Mouse (Mus musculus): ENCODE data around the gene Arglu1. TPM values are rescaled to one million over a fixed set of nuclear protein-coding genes. Genes with fewer than 3 reads are reported as not detected.

The Arglu1 gene
- polyA plus RNA-seq (2015; fragmentation: Nextera tagmentation; extraction: Ambion mirVana) = 140 and 144 TPM in 2 replicates

DNA sequence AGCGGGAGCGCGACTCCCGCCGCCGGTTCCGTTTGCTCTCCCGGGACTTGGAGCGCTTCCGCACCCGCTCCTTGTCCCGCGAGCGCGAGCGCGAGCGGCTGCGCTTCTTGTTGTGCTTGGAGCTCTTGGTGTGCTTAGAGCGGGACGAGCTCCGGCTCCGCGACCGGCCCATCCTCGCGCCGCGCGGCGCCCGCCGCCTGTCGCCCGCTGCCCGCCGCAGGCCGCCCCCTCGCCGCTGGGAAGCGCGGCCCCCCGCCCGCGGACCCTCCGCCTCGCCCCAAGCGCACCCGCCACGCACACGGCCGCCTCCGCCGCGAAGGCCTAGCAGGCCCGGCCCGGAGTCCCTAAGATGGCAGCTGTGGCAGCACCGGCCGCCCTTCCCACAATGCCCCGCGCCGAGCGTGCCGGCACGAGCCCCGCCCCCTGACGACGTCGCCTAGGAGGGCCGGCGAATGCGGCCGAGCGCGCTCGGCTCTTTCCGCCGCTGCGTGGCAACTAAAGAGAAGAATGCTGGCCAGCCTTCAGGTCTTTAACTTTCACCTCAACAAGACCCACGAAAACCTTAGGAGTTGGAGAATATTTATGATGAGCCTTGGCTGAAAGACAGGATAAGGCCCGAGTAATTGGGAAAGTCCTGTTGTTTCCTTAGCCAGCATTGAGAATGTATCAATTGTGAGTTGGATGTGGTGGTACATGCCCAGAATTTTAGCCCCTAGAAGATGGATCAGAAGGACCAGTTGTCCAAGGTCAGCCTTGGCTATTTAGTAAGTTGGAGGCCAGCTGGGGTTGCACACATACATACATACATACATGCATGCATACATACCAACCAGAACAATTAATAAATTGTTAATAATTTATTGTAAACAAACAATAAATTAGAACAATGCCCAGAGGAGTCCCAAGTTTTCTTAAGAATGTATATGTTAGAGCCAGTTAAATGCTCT, at the start of gene Arglu1:
Gene Arglu1 (minus strand): TSS at position 376 of the 947 bp plus-strand sequence.
- ATAC-seq (ENCODE audit: insufficient number of reproducible peaks, low FRiP score, low TSS enrichment, low read depth) = peak; percentile 93
- no peaks in the 10 kb centered on the region for H3K27me3 ChIP-seq
- H3K4me3 ChIP-seq (replicated peaks) = peak within 1 kb of the TSS; percentile 91
- peaks cover 30% of the 10 kb centered on the region for H3K4me1 ChIP-seq
- no peaks in the 10 kb centered on the region for H3K36me3 ChIP-seq
- H3K9me3 ChIP-seq (replicated peaks) = no peaks in the 10 kb centered on the region
- WGBS = under 1% methylated on average over 75 of the region's 81 CpGs
- peak within 1 kb of the TSS; percentile 99 for H3K9ac ChIP-seq
- peak within 1 kb of the TSS; percentile 98 for H3K27ac ChIP-seq (replicated peaks)
- H3K4me2 ChIP-seq (replicated peaks) = peak within 1 kb of the TSS; percentile 68

DNA sequence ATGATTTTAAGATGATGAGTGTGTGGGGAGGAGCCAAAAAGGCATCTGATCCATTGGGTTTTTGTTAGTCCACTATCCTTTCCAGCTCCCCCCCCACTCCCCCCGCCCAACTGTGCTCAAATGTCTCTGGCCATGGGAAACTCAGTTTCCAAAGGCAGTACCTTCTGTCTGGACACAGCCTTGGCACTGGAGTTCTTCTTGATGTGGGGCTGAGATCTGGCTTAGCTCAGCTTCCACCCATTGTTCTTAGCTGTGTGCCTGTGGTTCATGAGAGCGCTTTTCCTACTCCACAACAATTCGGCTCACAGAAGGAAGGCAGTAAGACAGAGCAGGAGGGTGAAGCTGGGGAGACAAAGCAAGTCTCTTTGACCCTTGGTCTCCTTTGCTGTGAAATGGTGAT, 47.0 kb upstream of the Arglu1 start:
- WGBS = 86% methylated on average over 3 of the region's 3 CpGs
- no peaks in the 10 kb centered on the region for H3K27me3 ChIP-seq
- H3K4me1 ChIP-seq = no peaks in the 10 kb centered on the region
- no peak for ATAC-seq (ENCODE audit: insufficient number of reproducible peaks, low FRiP score, low TSS enrichment, low read depth)
- no peaks in the 10 kb centered on the region for H3K9me3 ChIP-seq (replicated peaks)
- no peak overlapping the region for H3K4me2 ChIP-seq (replicated peaks)
- H3K36me3 ChIP-seq = no peaks in the 10 kb centered on the region
- no peak overlapping the region for H3K27ac ChIP-seq (replicated peaks)
- H3K9ac ChIP-seq = no peak overlapping the region
- no peak overlapping the region for H3K4me3 ChIP-seq (replicated peaks)

DNA sequence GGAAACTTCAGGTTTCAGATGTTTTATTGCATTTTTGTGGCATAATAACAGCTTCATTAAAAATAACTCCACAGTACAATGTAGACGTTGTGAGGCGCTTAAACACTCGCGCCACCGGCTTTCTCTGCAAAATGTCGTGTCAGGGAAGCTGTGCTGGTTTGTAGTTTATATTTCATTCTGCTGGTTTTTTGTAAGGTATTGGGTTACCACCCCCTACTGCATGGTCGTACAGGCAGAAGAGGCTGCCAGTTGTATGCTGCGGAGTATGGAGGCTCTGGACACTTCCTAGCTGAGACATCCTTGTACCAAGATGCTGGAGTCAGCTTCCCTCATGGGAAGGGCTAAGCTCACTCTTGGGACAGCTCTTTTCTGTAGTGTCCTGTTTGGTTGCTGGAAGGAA, 46.5 kb upstream of the Arglu1 start:
- no peak overlapping the region for H3K4me2 ChIP-seq (replicated peaks)

DNA sequence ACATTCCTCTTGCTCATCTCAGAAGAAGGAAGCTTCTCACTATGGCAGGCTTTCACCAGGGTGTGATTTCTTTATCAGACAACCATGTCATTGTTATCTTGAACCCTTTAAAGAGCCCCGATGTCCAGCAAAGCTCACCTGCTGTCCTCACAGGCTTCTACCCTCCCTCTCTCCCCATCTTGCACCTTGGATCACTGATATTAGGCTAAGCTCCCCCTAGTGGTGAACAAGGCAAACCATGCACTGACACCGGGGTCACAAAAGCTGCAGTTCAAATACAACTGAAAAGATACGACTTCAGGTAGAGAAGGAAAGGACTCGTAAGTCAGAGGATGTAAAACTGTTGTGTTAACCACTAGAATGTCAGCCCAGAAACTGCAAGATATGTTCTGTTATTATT, 43.5 kb upstream of the Arglu1 start:
- Histone ChIP-seq H3K4me2 (replicated peaks) (no peak overlapping the region), H3K27me3 (no peaks in the 10 kb centered on the region), H3K9me3 (replicated peaks) (no peaks in the 10 kb centered on the region), H3K4me1 (no peaks in the 10 kb centered on the region), H3K4me3 (replicated peaks) (no peak overlapping the region), H3K27ac (replicated peaks) (no peak overlapping the region), H3K9ac (no peak overlapping the region), H3K36me3 (no peaks in the 10 kb centered on the region)
- WGBS = 36% methylated on average over 4 of the region's 4 CpGs
- ATAC-seq (ENCODE audit: insufficient number of reproducible peaks, low FRiP score, low TSS enrichment, low read depth) = no peak

More for the DNA sequence above, 46.5 kb upstream of the Arglu1 start:
- H3K9ac ChIP-seq = no peak overlapping the region
- no peak overlapping the region for H3K27ac ChIP-seq (replicated peaks)
- 40% methylated on average over 8 of the region's 8 CpGs for WGBS
- ATAC-seq (ENCODE audit: insufficient number of reproducible peaks, low FRiP score, low TSS enrichment, low read depth) = no peak
- no peaks in the 10 kb centered on the region for H3K27me3 ChIP-seq
- H3K9me3 ChIP-seq (replicated peaks) = no peaks in the 10 kb centered on the region
- no peaks in the 10 kb centered on the region for H3K4me1 ChIP-seq
- H3K4me3 ChIP-seq (replicated peaks) = no peak overlapping the region
- no peaks in the 10 kb centered on the region for H3K36me3 ChIP-seq

DNA sequence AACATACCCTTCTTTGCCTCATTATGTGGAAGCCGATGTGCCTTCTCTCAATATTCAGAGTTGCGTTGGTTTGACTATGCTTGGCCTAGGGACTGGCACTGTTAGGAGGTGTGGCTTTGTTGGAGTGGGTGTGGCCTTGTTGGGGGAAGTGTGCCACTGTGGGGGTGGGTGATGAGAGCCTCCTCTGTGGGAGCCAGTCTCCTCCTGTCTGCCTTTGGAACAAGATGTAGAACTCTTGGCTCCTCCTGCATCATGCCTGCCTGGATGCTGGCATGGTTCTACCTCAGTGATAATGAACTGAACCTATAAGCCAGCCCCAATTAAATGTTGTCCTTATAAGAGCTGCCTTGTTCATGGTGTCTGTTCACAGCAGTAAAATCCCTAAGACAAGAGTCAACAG, 38.3 kb upstream of the Arglu1 start:
- H3K9ac ChIP-seq = no peak overlapping the region
- no peaks in the 10 kb centered on the region for H3K4me1 ChIP-seq
- WGBS = 94% methylated on average over 2 of the region's 2 CpGs
- no peak overlapping the region for H3K4me3 ChIP-seq (replicated peaks)
- H3K27me3 ChIP-seq = no peaks in the 10 kb centered on the region
- ATAC-seq (ENCODE audit: insufficient number of reproducible peaks, low FRiP score, low TSS enrichment, low read depth) = no peak
- H3K36me3 ChIP-seq = no peaks in the 10 kb centered on the region
- no peak overlapping the region for H3K4me2 ChIP-seq (replicated peaks)
- H3K9me3 ChIP-seq (replicated peaks) = no peaks in the 10 kb centered on the region
- no peak overlapping the region for H3K27ac ChIP-seq (replicated peaks)

DNA sequence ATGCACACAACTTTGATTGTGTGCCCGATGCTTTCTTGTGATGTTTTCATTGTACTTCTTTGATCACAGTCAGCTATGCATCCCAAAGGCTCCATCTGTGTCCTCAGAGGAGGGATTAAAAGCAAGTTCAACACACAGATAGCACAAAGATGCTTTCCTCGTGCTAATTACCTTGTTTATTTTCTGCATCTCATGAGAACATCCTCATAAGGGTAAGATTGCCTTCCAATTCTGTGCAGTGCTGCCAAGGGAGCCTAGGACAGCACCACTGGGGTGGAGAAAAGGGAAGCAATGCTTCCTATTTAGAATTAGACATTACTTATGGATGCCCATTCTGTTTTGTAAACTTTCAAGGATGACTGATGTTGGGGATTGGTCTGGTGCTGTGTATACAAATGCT, 36.2 kb upstream of the Arglu1 start:
- H3K27me3 ChIP-seq = no peaks in the 10 kb centered on the region
- no peaks in the 10 kb centered on the region for H3K9me3 ChIP-seq (replicated peaks)
- WGBS = 60% methylated on average over 2 of the region's 2 CpGs
- no peak overlapping the region for H3K4me2 ChIP-seq (replicated peaks)
- no peak overlapping the region for H3K9ac ChIP-seq
- no peak overlapping the region for H3K27ac ChIP-seq (replicated peaks)
- no peak for ATAC-seq (ENCODE audit: insufficient number of reproducible peaks, low FRiP score, low TSS enrichment, low read depth)
- no peaks in the 10 kb centered on the region for H3K4me1 ChIP-seq
- no peak overlapping the region for H3K4me3 ChIP-seq (replicated peaks)
- no peaks in the 10 kb centered on the region for H3K36me3 ChIP-seq

DNA sequence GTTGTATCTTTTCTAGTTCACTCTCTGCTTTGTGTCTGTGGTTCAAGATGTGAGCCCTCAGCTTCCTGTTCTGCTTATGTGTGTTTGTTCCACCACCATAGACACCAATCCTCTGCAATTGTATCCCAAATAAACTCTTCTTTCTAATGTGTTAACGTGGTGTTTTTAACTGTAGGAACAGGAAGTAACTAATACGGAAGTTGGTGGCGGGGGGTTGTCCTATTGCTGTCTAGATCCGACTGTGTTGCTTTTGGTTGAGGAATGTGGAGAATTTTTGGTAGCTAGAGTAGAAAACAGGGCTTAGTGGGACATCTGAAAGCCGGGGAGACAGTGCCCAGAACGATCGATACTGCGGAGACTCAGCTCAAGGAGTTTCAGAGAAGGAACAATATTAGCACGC, 14.5 kb upstream of the Arglu1 start:
- WGBS = 68% methylated on average over 9 of the region's 9 CpGs
- Histone ChIP-seq H3K9me3 (replicated peaks) (no peaks in the 10 kb centered on the region), H3K4me2 (replicated peaks) (no peak overlapping the region)

DNA sequence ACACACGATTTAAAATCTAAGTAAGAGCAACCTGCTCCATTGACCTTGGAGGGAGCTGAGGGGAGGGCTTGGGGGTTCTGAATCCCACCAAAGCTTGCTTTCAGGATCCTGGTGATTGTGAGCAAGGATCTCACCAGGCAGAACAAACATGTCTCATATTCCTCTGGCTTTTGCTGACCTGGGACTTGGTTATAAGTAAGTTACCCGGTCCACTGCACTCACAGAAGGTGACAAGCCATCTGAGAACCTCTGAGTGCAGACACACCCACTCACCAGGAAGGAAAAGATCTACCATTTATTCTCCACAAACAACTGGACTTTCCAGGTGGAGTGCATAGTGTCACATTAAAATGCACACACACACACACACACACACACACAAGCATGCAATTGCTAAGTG, 13.3 kb upstream of the Arglu1 start:
- 65% methylated on average over 2 of the region's 2 CpGs for WGBS
- no peak overlapping the region for H3K4me3 ChIP-seq (replicated peaks)
- ATAC-seq (ENCODE audit: insufficient number of reproducible peaks, low FRiP score, low TSS enrichment, low read depth) = no peak

More for the DNA sequence above, 14.5 kb upstream of the Arglu1 start:
- no peaks in the 10 kb centered on the region for H3K27me3 ChIP-seq
- no peak overlapping the region for H3K4me3 ChIP-seq (replicated peaks)
- H3K27ac ChIP-seq (replicated peaks) = no peak overlapping the region
- ATAC-seq (ENCODE audit: insufficient number of reproducible peaks, low FRiP score, low TSS enrichment, low read depth) = no peak
- H3K4me1 ChIP-seq = no peaks in the 10 kb centered on the region
- H3K9ac ChIP-seq = no peak overlapping the region
- H3K36me3 ChIP-seq = no peaks in the 10 kb centered on the region

DNA sequence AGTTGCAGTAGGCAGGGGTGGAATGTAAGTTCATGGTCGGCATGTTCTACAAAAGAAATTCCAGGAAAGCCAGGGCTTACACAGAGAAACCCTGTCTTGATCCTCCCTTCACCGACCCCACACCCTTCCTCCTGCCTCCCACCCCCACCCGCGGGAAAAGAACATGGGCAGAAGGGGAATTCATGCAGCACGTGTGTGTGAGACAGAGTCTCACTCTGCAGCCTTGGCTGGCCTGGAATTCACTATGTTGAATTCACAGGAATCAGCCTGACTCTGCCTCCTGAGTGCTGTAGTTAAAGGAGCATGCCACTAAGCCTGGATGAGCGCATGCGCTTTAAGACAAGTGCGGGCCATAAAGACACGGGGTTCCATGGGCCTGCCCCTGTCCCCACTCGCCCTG, 10.5 kb upstream of the Arglu1 start:
- no peak overlapping the region for H3K27ac ChIP-seq (replicated peaks)
- H3K9ac ChIP-seq = no peak overlapping the region
- no peaks in the 10 kb centered on the region for H3K36me3 ChIP-seq
- WGBS = 90% methylated on average over 10 of the region's 10 CpGs
- H3K9me3 ChIP-seq (replicated peaks) = no peaks in the 10 kb centered on the region
- no peak overlapping the region for H3K4me3 ChIP-seq (replicated peaks)
- no peak for ATAC-seq (ENCODE audit: insufficient number of reproducible peaks, low FRiP score, low TSS enrichment, low read depth)
- no peaks in the 10 kb centered on the region for H3K4me1 ChIP-seq
- H3K27me3 ChIP-seq = no peaks in the 10 kb centered on the region
- no peak overlapping the region for H3K4me2 ChIP-seq (replicated peaks)

More for the DNA sequence above, 13.3 kb upstream of the Arglu1 start:
- no peak overlapping the region for H3K27ac ChIP-seq (replicated peaks)
- H3K9me3 ChIP-seq (replicated peaks) = no peaks in the 10 kb centered on the region
- H3K27me3 ChIP-seq = no peaks in the 10 kb centered on the region
- H3K4me2 ChIP-seq (replicated peaks) = no peak overlapping the region
- H3K36me3 ChIP-seq = no peaks in the 10 kb centered on the region
- no peaks in the 10 kb centered on the region for H3K4me1 ChIP-seq
- H3K9ac ChIP-seq = no peak overlapping the region

DNA sequence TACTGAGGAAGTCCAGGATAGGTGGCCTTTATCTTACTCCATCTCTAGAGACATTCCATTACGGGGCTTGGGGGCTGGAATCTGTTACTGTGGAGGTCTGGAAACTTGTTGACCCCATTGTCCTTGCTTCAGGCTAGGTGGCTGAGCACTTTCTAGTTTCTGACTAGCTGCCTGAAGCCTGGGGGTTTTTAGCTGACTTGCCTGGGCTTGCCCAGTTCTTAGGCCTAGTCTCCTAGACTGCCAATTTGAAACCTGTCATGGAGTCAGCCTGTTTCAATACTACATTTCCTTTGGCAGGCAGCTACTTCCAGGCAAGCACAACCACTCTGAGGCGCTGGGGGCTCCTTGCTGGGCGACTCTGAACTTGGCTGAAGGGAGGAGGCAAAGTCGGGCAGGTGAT, 9.9 kb upstream of the Arglu1 start:
- no peak for ATAC-seq (ENCODE audit: insufficient number of reproducible peaks, low FRiP score, low TSS enrichment, low read depth)
- no peaks in the 10 kb centered on the region for H3K36me3 ChIP-seq
- no peak overlapping the region for H3K4me2 ChIP-seq (replicated peaks)
- H3K27me3 ChIP-seq = no peaks in the 10 kb centered on the region
- WGBS = 68% methylated on average over 4 of the region's 4 CpGs
- H3K9me3 ChIP-seq (replicated peaks) = no peaks in the 10 kb centered on the region
- H3K4me3 ChIP-seq (replicated peaks) = no peak overlapping the region
- H3K9ac ChIP-seq = no peak overlapping the region
- H3K27ac ChIP-seq (replicated peaks) = no peak overlapping the region
- no peaks in the 10 kb centered on the region for H3K4me1 ChIP-seq

DNA sequence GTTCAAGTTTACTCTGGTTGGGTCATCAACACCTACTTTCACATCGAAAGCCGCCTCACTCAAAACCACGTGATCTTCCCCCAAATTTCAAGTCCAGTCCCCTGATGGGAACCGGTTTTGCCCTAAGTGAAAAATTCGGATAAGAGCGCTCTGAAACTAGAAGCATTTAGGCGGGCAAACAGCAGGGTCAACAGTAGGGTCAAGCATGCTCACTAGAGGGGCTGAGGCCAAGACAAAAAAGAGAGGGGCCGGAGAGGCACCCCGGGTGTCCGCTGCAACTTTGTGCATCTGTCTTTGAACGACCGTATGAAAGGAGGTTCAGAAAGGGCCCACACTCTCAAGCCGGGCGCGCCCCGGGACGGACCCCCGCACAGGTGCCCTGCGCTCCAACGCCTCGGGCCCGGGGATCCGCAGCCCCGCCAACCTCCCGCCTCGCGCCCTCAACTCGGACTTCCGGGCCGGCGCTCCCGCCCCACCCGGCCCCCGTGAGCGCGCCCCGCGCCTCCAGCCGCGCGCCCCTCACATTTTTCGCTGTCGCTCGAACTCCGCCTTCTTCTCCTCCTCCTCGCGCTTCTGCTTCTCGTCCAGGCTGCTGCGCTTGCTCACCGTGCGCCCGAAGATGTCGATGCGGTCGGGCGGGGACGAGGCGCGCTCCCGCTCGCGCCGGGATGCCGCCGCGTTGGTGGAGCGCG, 721 bp downstream of the Arglu1 start:
- H3K27me3 ChIP-seq = no peaks in the 10 kb centered on the region
- H3K4me3 ChIP-seq (replicated peaks) = peak overlapping the region; percentile 91
- H3K4me1 ChIP-seq = peaks cover 31% of the 10 kb centered on the region
- H3K27ac ChIP-seq (replicated peaks) = peak overlapping the region; percentile 98
- WGBS = under 1% methylated on average over 56 of the region's 68 CpGs
- no peaks in the 10 kb centered on the region for H3K9me3 ChIP-seq (replicated peaks)
- H3K4me2 ChIP-seq (replicated peaks) = peak overlapping the region; percentile 68
- H3K9ac ChIP-seq = peak overlapping the region; percentile 99
- ATAC-seq (ENCODE audit: insufficient number of reproducible peaks, low FRiP score, low TSS enrichment, low read depth) = peak; percentile 68
- no peaks in the 10 kb centered on the region for H3K36me3 ChIP-seq

Measured in embryonic facial prominence, embryonic 15.5 days (tissue).